Mouse (Mus musculus): ENCODE measurements at regions not wholly inside any gene's neighbourhood (a gene's known extent, or its start where the extent isn't known, plus 50 kb on each side); places are given as distances from the start of the nearest gene placed in this dataset.

- TF ChIP-seq CTCF (IDR thresholded peaks at IDR 0.05; ENCODE audit: borderline replicate concordance, control insufficient read depth, extremely low read depth, insufficient read depth, low read length, poor library complexity) (no peak), POLR2A (IDR thresholded peaks at IDR 0.05; ENCODE audit: control insufficient read depth, extremely low read depth, insufficient read depth, low read length, poor library complexity) (no peak)
Observed at GRCm38 (mm10) chr5:85915000-85915399, 150.4 kb downstream of the Cenpc1 start.
